Mouse (Mus musculus) liver, postnatal 0 days (tissue): ENCODE data around the gene Cipc.

Source experiments
- CTCF ChIP-seq: sonication (generic); IDR thresholded peaks from 2 replicates; pipeline ENCODE4 v1.5.1; 2016; ENCODE audit warnings: antibody characterized with exemption, low read depth
- EP300 ChIP-seq: IDR thresholded peaks from 2 replicates; pipeline ENCODE4 v1.6.1; 2016; ENCODE audit warnings: antibody characterized with exemption, low read depth, mild to moderate bottlenecking

- no peak for TF ChIP-seq CTCF
- no peak for TF ChIP-seq EP300
These were observed 26.9 kb downstream of the Cipc start for GRCm38 (mm10) chr12:86973706-86974105.
